Mouse (Mus musculus) neural tube, embryonic 14.5 days (tissue): ENCODE data around the gene Vim. TPM values are rescaled to one million over a fixed set of nuclear protein-coding genes. Genes with fewer than 3 reads are reported as not detected.

ENCODE experiments used
- ATAC-seq: fragments of 200-750 bp; cut with Nextera tagmentation; 2 replicates; pipeline ENCODE4 v1.8.0; 2017; ENCODE audit warnings: low read depth, mild to moderate bottlenecking, moderate TSS enrichment, moderate library complexity
- H3K27ac ChIP-seq: fragments of 300-500 bp; sonication (generic); 2 replicates; pipeline ENCODE4 v1.5.1; 2014; ENCODE audit warnings: low read depth, mild to moderate bottlenecking, control low read depth, low read length, moderate library complexity, mixed read lengths
- H3K27me3 ChIP-seq: fragments of 300-500 bp; sonication (generic); 2 replicates; pipeline ENCODE4 v1.6.1; 2014; ENCODE audit warnings: low read length; ENCODE audit not compliant: control insufficient read depth, insufficient read depth
- H3K36me3 ChIP-seq: fragments of 300-500 bp; sonication (generic); 2 replicates; pipeline ENCODE4 v1.6.1; 2014; ENCODE audit warnings: low read length, mixed read lengths; ENCODE audit not compliant: control insufficient read depth, insufficient read depth
- H3K4me1 ChIP-seq: fragments of 300-500 bp; sonication (generic); 2 replicates; pipeline ENCODE4 v1.6.1; 2014; ENCODE audit warnings: low read length; ENCODE audit not compliant: control insufficient read depth, insufficient read depth
- H3K4me2 ChIP-seq: fragments of 300-500 bp; sonication (generic); 2 replicates; pipeline ENCODE4 v1.6.1; 2014; ENCODE audit warnings: mild to moderate bottlenecking, low read depth, low read length, control low read depth
- H3K4me3 ChIP-seq: fragments of 300-500 bp; sonication (generic); 2 replicates; pipeline ENCODE4 v1.5.1; 2014; ENCODE audit warnings: low read depth, low read length, control low read depth, mixed read lengths
- H3K9ac ChIP-seq: fragments of 300-500 bp; sonication (generic); replicated peaks from 2 replicates; pipeline ENCODE4 v1.6.1; 2014; ENCODE audit warnings: low read depth, mild to moderate bottlenecking, control low read depth, low read length, mixed read lengths
- H3K9me3 ChIP-seq: fragments of 300-500 bp; sonication (generic); 2 replicates; pipeline ENCODE4 v1.6.1; 2016; ENCODE audit warnings: low read length; ENCODE audit not compliant: control insufficient read depth
- WGBS: fragments of 180-500 bp; shearing (Covaris S2); extraction: QIAGEN DNeasy Blood & Tissue Kit; methylation state at CpG from one replicate; pipeline ENCODE4 v1.1.7; 2014; 5-methylcytosine and 5-hydroxymethylcytosine counted together
- polyA plus RNA-seq: library from polyadenylated mRNA; unstranded; fragments of >200 nt; fragmentation: Nextera tagmentation; extraction: Ambion mirVana; gene quantifications from 2 replicates; pipeline ENCODE4 v1.2.1, GENCODE M21; 2014

Gene Vim
- polyA plus RNA-seq, 1 experiment from 2014 or later: 466 TPM

GRCm38 (mm10) chr2:13558607-13559262, 15.0 kb upstream of the Vim start:
- no peak overlapping the region for H3K4me2 ChIP-seq
- no peak overlapping the region for H3K9ac ChIP-seq
- no peaks in the 10 kb centered on the region for H3K36me3 ChIP-seq
- H3K9me3 ChIP-seq: no peaks in the 10 kb centered on the region
- 50% methylated on average over 5 of the region's 5 CpGs for WGBS
- ATAC-seq: peak; percentile 34; the same call in 1 of the 2 replicates
- no peaks in the 10 kb centered on the region for H3K27me3 ChIP-seq
- H3K4me1 ChIP-seq: no peaks in the 10 kb centered on the region
- no peak overlapping the region for H3K4me3 ChIP-seq
- H3K27ac ChIP-seq: no peak overlapping the region

DNA sequence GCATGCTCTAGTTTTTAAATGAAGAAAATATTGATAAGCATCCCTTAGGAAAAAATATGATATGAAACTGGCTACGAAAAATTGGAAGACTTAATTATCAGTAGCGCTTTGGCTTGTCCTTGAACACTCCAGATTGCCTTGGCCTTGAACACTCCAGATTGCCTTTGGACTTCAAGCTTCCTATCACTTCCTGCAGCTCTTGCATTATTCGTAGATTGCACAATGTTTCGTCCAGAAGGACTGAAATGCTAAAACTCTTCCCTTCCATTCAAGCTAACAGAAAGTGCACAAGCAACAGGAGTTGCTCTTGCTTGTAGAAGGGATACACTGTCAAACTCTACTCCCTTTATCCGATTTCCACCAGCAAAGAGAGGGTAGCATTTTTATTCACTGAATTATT, 14.4 kb upstream of the Vim start:
- H3K9ac ChIP-seq: no peak overlapping the region
- H3K4me2 ChIP-seq: no peak overlapping the region
- no peak for ATAC-seq
- no peaks in the 10 kb centered on the region for H3K9me3 ChIP-seq
- no peaks in the 10 kb centered on the region for H3K4me1 ChIP-seq
- H3K4me3 ChIP-seq: no peak overlapping the region
- H3K27me3 ChIP-seq: no peaks in the 10 kb centered on the region
- no peak overlapping the region for H3K27ac ChIP-seq
- H3K36me3 ChIP-seq: no peaks in the 10 kb centered on the region
- WGBS: 93% methylated on average over 5 of the region's 5 CpGs

DNA sequence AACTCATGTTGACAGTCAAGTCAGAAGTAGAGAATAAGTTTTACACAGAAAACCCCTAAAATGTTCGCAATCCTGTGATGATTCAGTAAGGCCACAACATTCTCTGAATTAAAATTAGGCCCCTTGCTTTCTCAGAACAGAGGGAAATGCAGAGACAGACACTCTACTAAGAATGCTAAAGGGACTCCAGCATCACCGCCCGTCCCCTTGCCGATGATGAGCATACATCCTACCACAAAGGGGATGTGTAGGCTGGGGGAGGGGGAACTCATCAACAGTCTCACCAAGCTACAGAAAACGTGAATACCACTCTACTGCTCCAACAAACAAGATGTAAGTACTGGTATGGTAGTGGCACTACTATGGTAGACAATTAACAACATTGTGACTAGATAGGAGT, 14.0 kb upstream of the Vim start:
- Histone ChIP-seq H3K4me2 (no peak overlapping the region), H3K4me1 (no peaks in the 10 kb centered on the region), H3K36me3 (no peaks in the 10 kb centered on the region), H3K27me3 (no peaks in the 10 kb centered on the region), H3K27ac (no peak overlapping the region), H3K4me3 (no peak overlapping the region), H3K9ac (no peak overlapping the region), H3K9me3 (no peaks in the 10 kb centered on the region)
- WGBS: 82% methylated on average over 5 of the region's 5 CpGs
- no peak for ATAC-seq

DNA sequence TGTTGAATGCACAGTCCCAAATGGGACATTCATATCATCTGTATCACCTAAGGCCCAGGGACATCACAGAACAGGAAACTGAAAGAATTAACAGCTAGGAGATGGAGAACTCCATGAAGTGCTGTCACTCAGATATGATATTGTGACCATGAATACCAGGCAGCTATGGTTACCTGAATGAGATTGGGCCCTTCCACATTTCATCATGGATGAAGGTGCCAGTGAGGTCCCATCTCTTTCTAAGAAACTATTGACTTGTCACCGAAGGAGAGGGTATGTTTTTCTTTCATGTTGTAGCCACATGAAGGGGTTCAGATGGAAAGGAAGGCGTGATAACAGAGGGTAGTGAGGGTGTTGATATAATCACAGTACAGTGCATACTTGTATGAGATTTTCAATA, 13.3 kb upstream of the Vim start:
- no peaks in the 10 kb centered on the region for H3K36me3 ChIP-seq
- no peak for ATAC-seq
- no peak overlapping the region for H3K9ac ChIP-seq
- no peak overlapping the region for H3K4me3 ChIP-seq
- H3K4me1 ChIP-seq: no peaks in the 10 kb centered on the region
- H3K27ac ChIP-seq: no peak overlapping the region
- WGBS: 90% methylated on average over 2 of the region's 2 CpGs
- H3K9me3 ChIP-seq: no peaks in the 10 kb centered on the region
- no peak overlapping the region for H3K4me2 ChIP-seq
- H3K27me3 ChIP-seq: no peaks in the 10 kb centered on the region

DNA sequence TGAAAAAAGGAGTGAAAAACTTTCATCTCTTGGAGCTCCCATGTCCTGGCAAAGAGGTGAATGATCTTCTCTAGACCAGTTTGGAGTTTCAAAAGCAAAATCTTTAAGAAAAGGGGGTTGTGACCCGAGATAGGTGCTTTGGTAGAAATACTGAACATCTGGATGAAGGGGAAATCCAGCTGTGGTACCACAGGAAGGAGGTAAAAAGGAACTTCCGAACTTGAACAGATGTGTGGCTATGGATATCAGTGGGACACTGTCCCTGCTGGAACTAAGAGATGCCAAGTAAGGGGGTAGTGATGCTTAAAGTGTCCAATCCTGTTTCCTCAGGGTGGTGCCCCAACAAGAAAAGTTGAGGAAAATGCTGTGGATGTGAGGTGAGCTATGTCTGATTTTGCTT, 3.6 kb upstream of the Vim start:
- Histone ChIP-seq H3K9ac (no peak overlapping the region), H3K4me3 (no peak overlapping the region), H3K9me3 (no peaks in the 10 kb centered on the region), H3K4me1 (peaks cover 4% of the 10 kb centered on the region), H3K4me2 (no peak overlapping the region), H3K27me3 (no peaks in the 10 kb centered on the region), H3K36me3 (no peaks in the 10 kb centered on the region), H3K27ac (no peak overlapping the region)
- 85% methylated on average over 2 of the region's 2 CpGs for WGBS
- ATAC-seq: no peak

DNA sequence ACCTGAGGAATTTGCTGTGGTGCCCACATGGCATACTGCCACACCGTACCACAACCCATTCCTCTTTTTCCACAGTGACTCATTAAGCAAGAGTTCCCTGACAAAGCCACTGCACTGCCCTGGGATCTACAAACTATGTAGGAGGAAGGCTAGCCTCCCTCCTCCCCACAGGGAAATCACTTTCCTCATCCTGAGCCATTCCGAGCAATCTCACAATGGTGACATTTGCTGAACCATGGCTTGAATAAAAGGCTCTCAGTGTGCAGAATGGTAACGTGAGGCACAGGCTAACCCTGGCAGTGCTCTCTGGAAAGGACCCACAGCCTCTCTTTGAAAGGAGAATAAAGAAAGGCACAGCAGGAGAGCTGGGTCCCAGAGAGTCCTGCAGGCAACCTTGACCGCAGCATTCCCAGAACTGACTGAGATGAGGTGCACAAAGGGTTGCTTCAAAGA, 1.6 kb upstream of the Vim start:
- H3K4me2 ChIP-seq: peak overlapping the region; percentile 81; the same call in 1 of the 2 replicates
- no peaks in the 10 kb centered on the region; the same call in 1 of the 2 replicates for H3K36me3 ChIP-seq
- H3K4me1 ChIP-seq: peaks cover 14% of the 10 kb centered on the region
- peak overlapping the region; percentile 90; the same call in 1 of the 2 replicates for H3K27ac ChIP-seq
- 7% methylated on average over 4 of the region's 4 CpGs for WGBS
- peak overlapping the region; percentile 62; the same call in 1 of the 2 replicates for H3K4me3 ChIP-seq
- no peak overlapping the region for H3K9ac ChIP-seq
- no peak for ATAC-seq
- no peaks in the 10 kb centered on the region for H3K27me3 ChIP-seq
- no peaks in the 10 kb centered on the region for H3K9me3 ChIP-seq

GRCm38 (mm10) chr2:13572647-13573407, 900 bp upstream of the Vim start:
- no peaks in the 10 kb centered on the region for H3K27me3 ChIP-seq
- H3K36me3 ChIP-seq: no peaks in the 10 kb centered on the region; the same call in 1 of the 2 replicates
- no peak for ATAC-seq
- 2% methylated on average over 12 of the region's 12 CpGs for WGBS
- peak overlapping the region; percentile 81 for H3K4me2 ChIP-seq
- no peaks in the 10 kb centered on the region for H3K9me3 ChIP-seq
- peak overlapping the region; percentile 80; the same call in 1 of the 2 replicates for H3K9ac ChIP-seq
- H3K27ac ChIP-seq: peak overlapping the region; percentile 90
- peak overlapping the region; percentile 62 for H3K4me3 ChIP-seq
- peaks cover 14% of the 10 kb centered on the region for H3K4me1 ChIP-seq

GRCm38 (mm10) chr2:13574066-13574800, 506 bp downstream of the Vim start:
- no peaks in the 10 kb centered on the region for H3K27me3 ChIP-seq
- peak overlapping the region; percentile 90 for H3K27ac ChIP-seq
- peak overlapping the region; percentile 80 for H3K9ac ChIP-seq
- no peaks in the 10 kb centered on the region for H3K9me3 ChIP-seq
- H3K4me3 ChIP-seq: peak overlapping the region; percentile 62
- WGBS: under 1% methylated on average over 46 of the region's 46 CpGs
- peak overlapping the region; percentile 81 for H3K4me2 ChIP-seq
- H3K4me1 ChIP-seq: peaks cover 14% of the 10 kb centered on the region
- peaks cover 6% of the 10 kb centered on the region; the same call in 1 of the 2 replicates for H3K36me3 ChIP-seq
- ATAC-seq: peak; percentile 90
